Mouse (Mus musculus): ENCODE measurements around the gene H1foo.

The H1foo gene

GRCm38 (mm10) chr6:115961743-115962142, 17.0 kb downstream of the H1foo start:
- no peak for DNase-seq (ENCODE audit: low spot score in 2 of 2)

- no peak for DNase-seq (ENCODE audit: low spot score in 2 of 2)
These were observed 17.8 kb downstream of the H1foo start for GRCm38 (mm10) chr6:115962439-115963085.

GRCm38 (mm10) chr6:115963656-115964055, 18.9 kb downstream of the H1foo start:
- DNase-seq (ENCODE audit: low spot score in 2 of 2), result no peak

- DNase-seq (ENCODE audit: low spot score in 2 of 2), result no peak
These were observed 21.7 kb downstream of the H1foo start for GRCm38 (mm10) chr6:115966227-115966966.

- DNase-seq (ENCODE audit: low spot score in 2 of 2), result no peak
These were observed 22.6 kb downstream of the H1foo start for GRCm38 (mm10) chr6:115967291-115967880.

GRCm38 (mm10) chr6:115968086-115968485, 23.3 kb downstream of the H1foo start:
- DNase-seq (ENCODE audit: low spot score in 2 of 2), result no peak

GRCm38 (mm10) chr6:115968700-115969099, 24.0 kb downstream of the H1foo start:
- no peak for DNase-seq (ENCODE audit: low spot score in 2 of 2)

- no peak for DNase-seq (ENCODE audit: low spot score in 2 of 2)
These were observed 24.4 kb downstream of the H1foo start for GRCm38 (mm10) chr6:115969103-115969502.

- peak; percentile 28 to 68 for DNase-seq (ENCODE audit: low spot score in 2 of 2)
These were observed 25.2 kb downstream of the H1foo start for GRCm38 (mm10) chr6:115969952-115970351.

GRCm38 (mm10) chr6:115971273-115972060, 26.7 kb downstream of the H1foo start:
- no peak for DNase-seq (ENCODE audit: low spot score in 2 of 2)

- DNase-seq (ENCODE audit: low spot score in 2 of 2), result no peak
These were observed 27.5 kb downstream of the H1foo start for GRCm38 (mm10) chr6:115972083-115972764.

- DNase-seq (ENCODE audit: low spot score in 2 of 2), result no peak
These were observed 28.6 kb downstream of the H1foo start for GRCm38 (mm10) chr6:115973139-115973875.

- no peak for DNase-seq (ENCODE audit: low spot score in 2 of 2)
These were observed 29.3 kb downstream of the H1foo start for GRCm38 (mm10) chr6:115973881-115974662.

- DNase-seq (ENCODE audit: low spot score in 2 of 2), result no peak
These were observed 30.9 kb downstream of the H1foo start for GRCm38 (mm10) chr6:115975606-115976005.

GRCm38 (mm10) chr6:115977810-115978209, 33.1 kb downstream of the H1foo start:
- DNase-seq (ENCODE audit: low spot score in 2 of 2), result no peak

- no peak for DNase-seq (ENCODE audit: low spot score in 2 of 2)
These were observed 33.9 kb downstream of the H1foo start for GRCm38 (mm10) chr6:115978596-115978995.

GRCm38 (mm10) chr6:115982889-115983288, 38.2 kb downstream of the H1foo start:
- no peak for DNase-seq (ENCODE audit: low spot score in 2 of 2)

GRCm38 (mm10) chr6:115983306-115984038, 38.7 kb downstream of the H1foo start:
- no peak for DNase-seq (ENCODE audit: low spot score in 2 of 2)

GRCm38 (mm10) chr6:115984580-115984979, 39.8 kb downstream of the H1foo start:
- no peak for DNase-seq (ENCODE audit: low spot score in 2 of 2)
